Mouse (Mus musculus): Measurements from ENCODE around the gene Ptpn6. TPM values are rescaled to one million over a fixed set of nuclear protein-coding genes. Genes with fewer than 3 reads are reported as not detected.

Gene Ptpn6
- polyA plus RNA-seq, 1 experiment = 41.0 TPM

GRCm38 (mm10) chr6:124759259-124759658 is 20.7 kb upstream of the Ptpn6 start:
- Histone ChIP-seq H3K4me3 (ENCODE audit: low read depth, low read length) (no peak overlapping the region), H3K36me3 (ENCODE audit: control insufficient read depth, insufficient read depth, low read length) (no peaks in the 10 kb centered on the region), H3K4me1 (ENCODE audit: control insufficient read depth, insufficient read depth, insufficient read length, low read length) (peaks cover 7% of the 10 kb centered on the region), H3K27ac (ENCODE audit: insufficient read depth, low read depth, low read length) (no peak overlapping the region), H3K27me3 (ENCODE audit: control insufficient read depth, insufficient read depth, low read length) (no peaks in the 10 kb centered on the region)
- TF ChIP-seq CTCF (IDR thresholded peaks at IDR 0.05; ENCODE audit: extremely low read depth, insufficient read length, insufficient replicate concordance, low read depth, low read length) (peak; percentile 90), POLR2A (IDR thresholded peaks at IDR 0.05; ENCODE audit: low read depth, low read length) (no peak)
- WGBS = 5% methylated on average over 5 of the region's 5 CpGs

- H3K27me3 ChIP-seq (ENCODE audit: control insufficient read depth, insufficient read depth, low read length) = no peaks in the 10 kb centered on the region
- H3K4me1 ChIP-seq (ENCODE audit: control insufficient read depth, insufficient read depth, insufficient read length, low read length) = peaks cover 8% of the 10 kb centered on the region
- TF ChIP-seq POLR2A (IDR thresholded peaks at IDR 0.05; ENCODE audit: low read depth, low read length) (no peak), CTCF (IDR thresholded peaks at IDR 0.05; ENCODE audit: extremely low read depth, insufficient read length, insufficient replicate concordance, low read depth, low read length) (no peak)
- no peak overlapping the region for H3K4me3 ChIP-seq (ENCODE audit: low read depth, low read length)
- peak overlapping the region; percentile 2; the same call in 1 of the 2 replicates for H3K27ac ChIP-seq (ENCODE audit: insufficient read depth, low read depth, low read length)
- WGBS = 39% methylated on average over 2 of the region's 2 CpGs
- no peaks in the 10 kb centered on the region for H3K36me3 ChIP-seq (ENCODE audit: control insufficient read depth, insufficient read depth, low read length)
Measured at GRCm38 (mm10) chr6:124758849-124759232, 20.3 kb upstream of the Ptpn6 start.

GRCm38 (mm10) chr6:124757909-124758848 is 19.7 kb upstream of the Ptpn6 start:
- no peak for TF ChIP-seq CTCF (IDR thresholded peaks at IDR 0.05; ENCODE audit: extremely low read depth, insufficient read length, insufficient replicate concordance, low read depth, low read length)
- no peak for TF ChIP-seq POLR2A (IDR thresholded peaks at IDR 0.05; ENCODE audit: low read depth, low read length)
- 69% methylated on average over 5 of the region's 5 CpGs for WGBS
- H3K4me3 ChIP-seq (ENCODE audit: low read depth, low read length) = peak overlapping the region; percentile 37

GRCm38 (mm10) chr6:124757351-124757880 is 18.9 kb upstream of the Ptpn6 start:
- H3K36me3 ChIP-seq (ENCODE audit: control insufficient read depth, insufficient read depth, low read length) = no peaks in the 10 kb centered on the region
- H3K27me3 ChIP-seq (ENCODE audit: control insufficient read depth, insufficient read depth, low read length) = no peaks in the 10 kb centered on the region
- peak overlapping the region; percentile 86 for H3K4me3 ChIP-seq (ENCODE audit: low read depth, low read length)
- H3K4me1 ChIP-seq (ENCODE audit: control insufficient read depth, insufficient read depth, insufficient read length, low read length) = peaks cover 8% of the 10 kb centered on the region
- TF ChIP-seq CTCF (IDR thresholded peaks at IDR 0.05; ENCODE audit: extremely low read depth, insufficient read length, insufficient replicate concordance, low read depth, low read length) = no peak
- TF ChIP-seq POLR2A (IDR thresholded peaks at IDR 0.05; ENCODE audit: low read depth, low read length) = no peak
- 45% methylated on average over 5 of the region's 5 CpGs for WGBS
- peak overlapping the region; percentile 51 for H3K27ac ChIP-seq (ENCODE audit: insufficient read depth, low read depth, low read length)

More at GRCm38 (mm10) chr6:124757909-124758848, 19.7 kb upstream of the Ptpn6 start:
- Histone ChIP-seq H3K27ac (ENCODE audit: insufficient read depth, low read depth, low read length) (peak overlapping the region; percentile 46), H3K36me3 (ENCODE audit: control insufficient read depth, insufficient read depth, low read length) (no peaks in the 10 kb centered on the region), H3K4me1 (ENCODE audit: control insufficient read depth, insufficient read depth, insufficient read length, low read length) (peaks cover 8% of the 10 kb centered on the region), H3K27me3 (ENCODE audit: control insufficient read depth, insufficient read depth, low read length) (no peaks in the 10 kb centered on the region)

GRCm38 (mm10) chr6:124756652-124757350 is 18.3 kb upstream of the Ptpn6 start:
- Histone ChIP-seq H3K4me1 (ENCODE audit: control insufficient read depth, insufficient read depth, insufficient read length, low read length) (peaks cover 8% of the 10 kb centered on the region), H3K27ac (ENCODE audit: insufficient read depth, low read depth, low read length) (peak overlapping the region; percentile 51), H3K4me3 (ENCODE audit: low read depth, low read length) (peak overlapping the region; percentile 86), H3K36me3 (ENCODE audit: control insufficient read depth, insufficient read depth, low read length) (no peaks in the 10 kb centered on the region), H3K27me3 (ENCODE audit: control insufficient read depth, insufficient read depth, low read length) (no peaks in the 10 kb centered on the region)
- no peak for TF ChIP-seq CTCF (IDR thresholded peaks at IDR 0.05; ENCODE audit: extremely low read depth, insufficient read length, insufficient replicate concordance, low read depth, low read length)
- no peak for TF ChIP-seq POLR2A (IDR thresholded peaks at IDR 0.05; ENCODE audit: low read depth, low read length)
- WGBS = 2% methylated on average over 48 of the region's 54 CpGs

- H3K4me1 ChIP-seq (ENCODE audit: control insufficient read depth, insufficient read depth, insufficient read length, low read length) = peaks cover 8% of the 10 kb centered on the region
- no peaks in the 10 kb centered on the region for H3K27me3 ChIP-seq (ENCODE audit: control insufficient read depth, insufficient read depth, low read length)
- H3K36me3 ChIP-seq (ENCODE audit: control insufficient read depth, insufficient read depth, low read length) = no peaks in the 10 kb centered on the region
- 1% methylated on average over 88 of the region's 100 CpGs for WGBS
- H3K27ac ChIP-seq (ENCODE audit: insufficient read depth, low read depth, low read length) = peak within 1 kb of the TSS; percentile 51
- H3K4me3 ChIP-seq (ENCODE audit: low read depth, low read length) = peak within 1 kb of the TSS; percentile 86
- TF ChIP-seq POLR2A (IDR thresholded peaks at IDR 0.05; ENCODE audit: low read depth, low read length) (no peak; the same call in 1 of the 2 replicates), CTCF (IDR thresholded peaks at IDR 0.05; ENCODE audit: extremely low read depth, insufficient read length, insufficient replicate concordance, low read depth, low read length) (no peak)
Measured at GRCm38 (mm10) chr6:124755831-124756595, 17.5 kb upstream of the Ptpn6 start, which contains the start of the genes Gm45234 and Atn1. Gene Gm45234, minus strand, starts transcription at chr6:124756021. Gene Atn1, minus strand, starts transcription at chr6:124756524.
